Mouse (Mus musculus) ES-E14 (cell line): ENCODE measurements at regions not wholly inside any gene's neighbourhood (a gene's known extent, or its start where the extent isn't known, plus 50 kb on each side); places are given as distances from the start of the nearest gene placed in this dataset.

Experiments
- CHD2 ChIP-seq: IDR thresholded peaks from 2 replicates; pipeline ENCODE4 v1.6.1; 2014; ENCODE audit warnings: mild to moderate bottlenecking, low read depth, low read length, inconsistent platforms
- HCFC1 ChIP-seq: IDR thresholded peaks from 2 replicates; pipeline ENCODE4 v1.6.1; 2012; ENCODE audit warnings: low read length, inconsistent platforms, borderline replicate concordance; ENCODE audit not compliant: insufficient read depth
- MAFK ChIP-seq: IDR thresholded peaks from 2 replicates; pipeline ENCODE4 v1.6.1; 2014; ENCODE audit warnings: mild to moderate bottlenecking, low read depth, low read length, inconsistent platforms; ENCODE audit not compliant: insufficient read depth

- TF ChIP-seq MAFK (no peak), HCFC1 (no peak), CHD2 (no peak)
Observed at GRCm38 (mm10) chr11:16627294-16628085, 119.2 kb upstream of the Sec61g start.
